Mouse (Mus musculus): ENCODE results near the gene Ugt1a2.
"Not testable (repeated sequence)": the region's sequence is repeated elsewhere in the genome, so short reads cannot be mapped to it uniquely, and the experiment has no call there.

The Ugt1a2 gene

GRCm38 (mm10) chr1:88200456-88200855, at the start of gene Ugt1a2:
Gene Ugt1a2, plus strand, starts transcription at chr1:88200601.
- DNase-seq = no peak

- DNase-seq = no peak
Observed at GRCm38 (mm10) chr1:88158430-88158829, 42.0 kb upstream of the Ugt1a2 start.

GRCm38 (mm10) chr1:88165711-88166110, 34.7 kb upstream of the Ugt1a2 start, which contains the start of gene Ugt1a5:
Gene Ugt1a5, plus strand, starts transcription at chr1:88166012.
- DNase-seq = no peak

- DNase-seq = not testable (repeated sequence)
Observed at GRCm38 (mm10) chr1:88172190-88172589, 28.2 kb upstream of the Ugt1a2 start.

- DNase-seq = no peak
Observed at GRCm38 (mm10) chr1:88179657-88180056, 20.7 kb upstream of the Ugt1a2 start.

GRCm38 (mm10) chr1:88186325-88186935, 14.0 kb upstream of the Ugt1a2 start:
- no peak for DNase-seq

- no peak for DNase-seq
Observed at GRCm38 (mm10) chr1:88192136-88192535, 8.3 kb upstream of the Ugt1a2 start.

GRCm38 (mm10) chr1:88195687-88196086, 4.7 kb upstream of the Ugt1a2 start:
- no peak for DNase-seq

GRCm38 (mm10) chr1:88197443-88197842, 3.0 kb upstream of the Ugt1a2 start:
- DNase-seq = no peak

- DNase-seq = no peak
Observed at GRCm38 (mm10) chr1:88199996-88200395, 405 bp upstream of the Ugt1a2 start.

GRCm38 (mm10) chr1:88205294-88205922, 5.0 kb downstream of the Ugt1a2 start, which contains the start of gene Dnajb3:
Gene Dnajb3, minus strand, starts transcription at chr1:88205782.
- DNase-seq = peak; percentile 52 to 62

GRCm38 (mm10) chr1:88206843-88207479, 6.6 kb downstream of the Ugt1a2 start:
- DNase-seq = no peak

GRCm38 (mm10) chr1:88211812-88212211, 11.4 kb downstream of the Ugt1a2 start, which contains the start of gene Ugt1a1:
Gene Ugt1a1, plus strand, starts transcription at chr1:88211959.
- DNase-seq = no peak

GRCm38 (mm10) chr1:88212341-88213045, 12.1 kb downstream of the Ugt1a2 start:
- no peak for DNase-seq

- no peak for DNase-seq
Observed at GRCm38 (mm10) chr1:88213061-88213460, 12.7 kb downstream of the Ugt1a2 start.

- DNase-seq = no peak
Observed at GRCm38 (mm10) chr1:88213766-88214461, 13.5 kb downstream of the Ugt1a2 start.

- no peak for DNase-seq
Observed at GRCm38 (mm10) chr1:88214462-88214952, 14.1 kb downstream of the Ugt1a2 start.

GRCm38 (mm10) chr1:88215466-88216380, 15.3 kb downstream of the Ugt1a2 start:
- no peak for DNase-seq

- DNase-seq = no peak
Observed at GRCm38 (mm10) chr1:88216551-88216950, 16.1 kb downstream of the Ugt1a2 start.

GRCm38 (mm10) chr1:88217144-88217543, 16.7 kb downstream of the Ugt1a2 start:
- no peak for DNase-seq

- no peak for DNase-seq
Observed at GRCm38 (mm10) chr1:88217576-88217975, 17.2 kb downstream of the Ugt1a2 start.

All from spleen, adult 18-20 months (tissue).